Mouse (Mus musculus) liver, adult 2 months (tissue): Measurements from ENCODE around the gene Gm26661. TPM values are rescaled to one million over a fixed set of nuclear protein-coding genes. Genes with fewer than 3 reads are reported as not detected.

ENCODE experiments used
- DNase-seq: peaks from one replicate; pipeline ENCODE4 v3.0.0-alpha.2; 2011; ENCODE audit warnings: low read depth, low spot score; ENCODE audit errors: extremely low read depth
- H3K27ac ChIP-seq: fragments of 200-500 bp; replicated peaks from 2 replicates; pipeline ENCODE4 v1.5.1; 2012; ENCODE audit warnings: low read depth, mild to moderate bottlenecking, control low read depth, inconsistent platforms, low read length; ENCODE audit not compliant: insufficient read depth
- H3K27me3 ChIP-seq: fragments of 200-500 bp; 2 replicates; pipeline ENCODE4 v1.6.1; 2012; ENCODE audit warnings: mild to moderate bottlenecking, moderate library complexity, low read length, inconsistent platforms; ENCODE audit not compliant: control insufficient read depth, insufficient read depth
- H3K36me3 ChIP-seq: fragments of 200-500 bp; 2 replicates; pipeline ENCODE4 v1.6.1; 2012; ENCODE audit warnings: low read length, inconsistent platforms; ENCODE audit not compliant: control insufficient read depth, insufficient read depth
- H3K4me1 ChIP-seq: fragments of 200-500 bp; 2 replicates; pipeline ENCODE4 v1.6.1; 2011; ENCODE audit warnings: low read length; ENCODE audit not compliant: control insufficient read depth, insufficient read depth
- H3K4me3 ChIP-seq: fragments of 200-500 bp; 2 replicates; pipeline ENCODE4 v1.5.1; 2011; ENCODE audit warnings: low read depth, mild to moderate bottlenecking, control low read depth, low read length, moderate library complexity; ENCODE audit not compliant: insufficient read depth
- H3K79me2 ChIP-seq: fragments of 200-500 bp; 2 replicates; pipeline ENCODE4 v1.6.1; 2012; ENCODE audit warnings: inconsistent platforms, mild to moderate bottlenecking, low read length, moderate library complexity; ENCODE audit not compliant: control insufficient read depth, insufficient read depth
- H3K9ac ChIP-seq: fragments of 200-500 bp; 2 replicates; pipeline ENCODE4 v1.6.1; 2012; ENCODE audit warnings: low read depth, mild to moderate bottlenecking, control low read depth, inconsistent platforms, low read length
- CTCF ChIP-seq: fragments of 200-500 bp; IDR thresholded peaks from 2 replicates; pipeline ENCODE4 v1.5.1; 2011; ENCODE audit warnings: low read depth, low read length, control low read depth
- POLR2A ChIP-seq: fragments of 200-500 bp; IDR thresholded peaks from 2 replicates; pipeline ENCODE4 v1.6.1; 2011; ENCODE audit warnings: low read length, control low read depth; ENCODE audit not compliant: insufficient read depth; ENCODE audit errors: extremely low read depth
- WGBS: fragments of 180-500 bp; shearing (Covaris S2); methylation state at CpG from one replicate; pipeline ENCODE4 v1.1.7; 2018; 5-methylcytosine and 5-hydroxymethylcytosine counted together
- polyA plus RNA-seq: library from polyadenylated mRNA; depleted of rRNA; stranded (reverse); fragments of >200 nt; gene quantifications from 2 replicates; pipeline ENCODE4 v1.2.3, GENCODE M21; 2012
- total RNA-seq: library from RNA; depleted of rRNA; stranded (reverse); fragments of >200 nt; gene quantifications from 2 replicates; pipeline ENCODE4 v1.2.3, GENCODE M21; 2014

Gm26661 gene
- total and polyA plus RNA-seq, 2 experiments = not detected

DNA sequence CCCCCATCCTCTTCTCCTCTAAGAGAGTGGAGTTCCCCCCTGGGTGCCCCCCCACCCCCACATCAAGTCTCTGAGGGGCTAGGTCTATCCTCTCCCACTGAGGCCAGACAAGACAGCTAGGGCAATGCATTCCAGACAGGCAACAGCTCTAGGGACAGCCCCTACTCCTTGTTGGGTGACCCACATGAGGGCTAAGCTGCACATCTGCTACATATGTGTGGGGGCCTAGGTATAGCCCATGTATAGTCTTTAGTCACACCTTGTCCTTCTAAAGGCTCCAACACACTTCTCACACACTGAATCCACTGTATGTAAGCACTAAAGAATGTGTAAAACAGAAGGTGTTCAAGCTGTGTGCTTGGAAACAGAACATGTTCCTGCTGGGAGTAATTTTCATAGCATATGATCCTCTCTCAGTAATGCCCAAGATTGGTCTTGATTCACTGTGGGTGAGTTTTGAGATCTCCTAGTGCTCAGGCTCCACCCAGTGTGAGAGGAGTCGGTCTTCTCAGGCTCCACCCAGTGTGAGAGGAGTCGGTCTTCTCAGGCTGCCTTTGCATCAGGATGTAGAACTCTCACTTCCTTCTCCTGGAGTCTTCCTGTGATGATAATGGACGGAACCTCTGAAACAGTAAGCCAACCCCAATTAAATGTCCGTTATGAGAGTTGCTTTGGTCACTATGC lies 12.6 kb downstream of the Gm26661 start:
- no peak overlapping the region for H3K9ac ChIP-seq
- H3K4me1 ChIP-seq = no peaks in the 10 kb centered on the region
- WGBS = 59% methylated on average over 4 of the region's 4 CpGs
- no peaks in the 10 kb centered on the region for H3K27me3 ChIP-seq
- no peaks in the 10 kb centered on the region for H3K79me2 ChIP-seq
- H3K36me3 ChIP-seq = no peaks in the 10 kb centered on the region
- TF ChIP-seq CTCF (no peak), POLR2A (no peak)
- no peak overlapping the region for H3K4me3 ChIP-seq
- H3K27ac ChIP-seq = no peak overlapping the region
- DNase-seq = no peak

GRCm38 (mm10) chr14:7804558-7804905 lies 13.1 kb downstream of the Gm26661 start:
- no peaks in the 10 kb centered on the region for H3K27me3 ChIP-seq
- 94% methylated on average over 2 of the region's 2 CpGs for WGBS
- H3K36me3 ChIP-seq = no peaks in the 10 kb centered on the region
- H3K4me3 ChIP-seq = no peak overlapping the region
- no peak for TF ChIP-seq CTCF
- TF ChIP-seq POLR2A = no peak
- H3K27ac ChIP-seq = no peak overlapping the region
- DNase-seq = no peak
- no peaks in the 10 kb centered on the region; the same call in 1 of the 2 replicates for H3K4me1 ChIP-seq
- no peak overlapping the region for H3K9ac ChIP-seq
- H3K79me2 ChIP-seq = no peaks in the 10 kb centered on the region

GRCm38 (mm10) chr14:7807711-7808110 lies 16.3 kb downstream of the Gm26661 start:
- TF ChIP-seq POLR2A (no peak), CTCF (no peak)
- WGBS = 62% methylated on average over 4 of the region's 4 CpGs
- H3K9ac ChIP-seq = no peak overlapping the region
- H3K27me3 ChIP-seq = no peaks in the 10 kb centered on the region
- no peak overlapping the region for H3K4me3 ChIP-seq
- no peaks in the 10 kb centered on the region for H3K36me3 ChIP-seq
- H3K27ac ChIP-seq = no peak overlapping the region
- H3K79me2 ChIP-seq = no peaks in the 10 kb centered on the region
- peak; percentile 46 for DNase-seq
- H3K4me1 ChIP-seq = no peaks in the 10 kb centered on the region; the same call in 1 of the 2 replicates

DNA sequence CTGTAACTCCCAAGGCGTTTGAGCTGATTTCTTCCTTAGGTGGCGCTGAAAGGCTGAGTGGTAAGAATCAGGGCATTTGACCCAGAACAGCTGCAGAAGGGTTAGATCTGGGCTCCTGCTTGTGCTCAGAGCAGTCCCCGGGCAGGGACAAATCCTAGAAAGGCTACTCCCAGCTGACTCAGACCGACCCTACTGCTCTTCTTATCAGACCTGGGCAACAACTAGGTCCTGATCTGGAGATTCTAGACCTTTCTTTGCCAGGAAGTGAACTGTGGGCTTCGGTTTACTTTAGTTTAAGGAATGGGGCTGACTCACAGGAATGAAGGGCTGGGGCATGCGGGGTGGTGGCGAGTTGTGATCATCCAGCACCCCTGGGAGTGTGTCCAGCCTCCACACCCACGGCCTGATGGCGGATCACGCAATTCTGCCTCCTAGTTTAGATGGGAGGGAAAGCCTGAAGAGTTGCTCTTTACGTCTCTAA lies 17.2 kb downstream of the Gm26661 start:
- WGBS = 83% methylated on average over 11 of the region's 11 CpGs
- TF ChIP-seq CTCF (no peak), POLR2A (no peak)
- no peak for DNase-seq
- no peak overlapping the region for H3K27ac ChIP-seq
- no peaks in the 10 kb centered on the region for H3K27me3 ChIP-seq
- H3K9ac ChIP-seq = no peak overlapping the region
- no peak overlapping the region for H3K4me3 ChIP-seq
- no peaks in the 10 kb centered on the region for H3K79me2 ChIP-seq
- no peaks in the 10 kb centered on the region for H3K36me3 ChIP-seq
- no peaks in the 10 kb centered on the region; the same call in 1 of the 2 replicates for H3K4me1 ChIP-seq

DNA sequence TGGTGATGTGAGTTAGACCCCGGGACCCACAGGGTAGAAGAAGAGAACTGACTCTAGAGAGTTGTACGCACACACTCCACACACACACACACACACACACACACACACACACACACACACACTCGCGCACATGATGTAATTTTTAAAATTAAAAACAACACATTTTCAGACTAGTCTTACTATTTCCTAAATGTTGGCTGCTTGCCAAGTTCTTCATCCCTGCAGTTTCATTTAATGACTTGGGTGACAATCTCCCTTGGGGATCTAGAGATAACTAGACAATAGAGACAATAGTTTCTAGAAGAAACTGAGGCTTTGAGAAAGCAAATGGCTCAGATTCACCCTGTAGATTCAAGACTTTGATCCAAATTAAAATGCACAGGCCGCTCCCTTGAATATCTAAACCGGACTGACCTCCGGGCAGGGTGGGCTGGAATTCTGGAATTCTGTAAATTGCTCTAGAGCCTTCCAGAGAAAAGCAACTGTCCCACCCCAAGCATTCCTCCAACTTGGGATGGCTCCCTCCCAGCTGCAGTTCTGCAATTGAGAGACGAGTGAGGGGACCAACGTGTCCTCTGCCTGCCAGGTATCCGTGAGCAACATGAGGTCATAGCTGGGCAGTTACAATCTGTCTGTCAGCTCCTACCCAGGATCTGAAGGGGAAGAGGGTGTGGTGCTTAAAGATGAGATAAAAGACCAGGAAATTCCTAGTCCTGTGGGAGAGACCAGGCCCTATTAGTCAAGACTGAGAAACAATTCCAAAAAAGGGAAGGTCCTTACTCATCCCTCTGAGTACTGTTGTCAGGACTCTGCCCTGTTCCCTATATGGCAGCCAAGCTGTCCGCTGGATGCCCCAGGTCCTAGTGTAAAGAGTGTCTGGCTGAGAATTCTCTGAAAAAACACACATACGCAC lies 17.9 kb downstream of the Gm26661 start:
- H3K4me1 ChIP-seq = no peaks in the 10 kb centered on the region; the same call in 1 of the 2 replicates
- H3K79me2 ChIP-seq = no peaks in the 10 kb centered on the region
- no peaks in the 10 kb centered on the region for H3K27me3 ChIP-seq
- no peak overlapping the region for H3K9ac ChIP-seq
- H3K36me3 ChIP-seq = no peaks in the 10 kb centered on the region
- TF ChIP-seq POLR2A = no peak
- H3K4me3 ChIP-seq = no peak overlapping the region
- WGBS = 93% methylated on average over 12 of the region's 12 CpGs
- DNase-seq = no peak
- H3K27ac ChIP-seq = no peak overlapping the region
